Mouse (Mus musculus) effector memory CD4-positive, alpha-beta T cell, adult 7 months (primary cell): Measurements from ENCODE around the gene Ccnb2. TPM values are rescaled to one million over a fixed set of nuclear protein-coding genes. Genes with fewer than 3 reads are reported as not detected.

Experiments used
- polyA plus RNA-seq: library from polyadenylated mRNA; unstranded; fragments of 100-300 nt; shearing (Covaris generic); gene quantifications from one replicate; pipeline ENCODE4 v1.2.1, GENCODE M21; 2017

The Ccnb2 gene
- 0.50 TPM for polyA plus RNA-seq

DNA sequence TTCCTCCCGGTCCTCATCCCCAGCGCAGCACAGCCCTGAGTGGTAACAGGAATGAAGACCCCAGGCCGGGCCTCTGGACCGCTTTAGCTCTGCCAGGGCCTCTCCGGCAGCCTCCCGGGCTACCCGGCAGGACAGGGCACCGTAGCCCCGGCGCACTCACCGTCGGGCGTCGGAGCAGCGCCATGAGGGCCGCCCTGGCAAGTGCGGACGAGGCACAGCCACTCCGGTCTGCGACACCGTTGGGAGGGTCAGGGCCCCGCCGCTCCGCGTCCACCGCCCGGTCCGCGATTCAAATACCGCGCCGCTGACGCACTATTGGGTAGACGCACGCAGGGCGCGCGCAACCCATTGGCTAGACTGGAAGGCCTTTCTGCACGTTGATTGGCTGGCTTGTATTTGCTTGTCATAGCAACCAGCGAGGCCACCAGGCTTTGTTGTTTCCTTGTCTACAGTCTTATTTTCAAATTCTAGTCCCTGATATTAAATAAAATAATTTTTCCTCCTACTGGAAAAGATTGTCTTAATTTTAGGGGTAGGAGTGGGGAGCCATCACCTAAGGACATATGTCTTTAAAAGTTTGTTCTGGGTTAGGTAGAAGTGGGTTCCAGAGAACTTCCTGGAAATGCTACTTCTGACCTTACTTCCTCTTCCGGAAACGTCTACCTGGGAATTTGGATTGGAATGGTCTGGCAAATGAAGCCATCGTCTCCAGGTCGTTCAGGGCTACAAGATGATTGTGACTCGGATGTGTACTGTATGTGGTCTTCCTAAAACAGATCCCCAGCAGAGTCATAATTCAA is at the start of gene Ccnb2:
Gene Ccnb2 (minus strand): TSS at position 291 of the 800 bp plus-strand sequence.

Other genes starting within 250 kb of the Ccnb2 start
- 1.9 TPM for gene Myo1e, start 214.2 kb downstream of the Ccnb2 start, polyA plus RNA-seq
- gene Rnf111, start 82.2 kb upstream of the Ccnb2 start, polyA plus RNA-seq = 40.3 TPM
- gene Sltm, start 121.2 kb upstream of the Ccnb2 start, polyA plus RNA-seq = 121 TPM
- 0.87 TPM for gene Gm10642, start 234.7 kb upstream of the Ccnb2 start, polyA plus RNA-seq
- 60.8 TPM for gene Mindy2, start 235.6 kb upstream of the Ccnb2 start, polyA plus RNA-seq